Mouse (Mus musculus) layer of hippocampus, postnatal 36 days (tissue): ENCODE measurements at regions not wholly inside any gene's neighbourhood (a gene's known extent, or its start where the extent isn't known, plus 50 kb on each side); places are given as distances from the start of the nearest gene placed in this dataset.

ENCODE experiments used
- DNase-seq, 2 experiments: peaks; one replicate each; pipeline ENCODE4 v3.0.0; 2022

GRCm38 (mm10) chr2:170218230-170219044, 70.5 kb upstream of the Zfp217 start:
- peak; percentile 41 to 49 for DNase-seq

- no peak for DNase-seq
Observed at GRCm38 (mm10) chr2:170216311-170216710, 68.4 kb upstream of the Zfp217 start.

GRCm38 (mm10) chr2:170209121-170209520, 61.2 kb upstream of the Zfp217 start:
- no peak for DNase-seq

- DNase-seq, result no peak
Observed at GRCm38 (mm10) chr2:170207878-170208277, 60.0 kb upstream of the Zfp217 start.

GRCm38 (mm10) chr2:170207395-170207794, 59.5 kb upstream of the Zfp217 start:
- DNase-seq, result no peak

GRCm38 (mm10) chr2:170206870-170207269, 59.0 kb upstream of the Zfp217 start:
- no peak for DNase-seq

- DNase-seq, result no peak
Observed at GRCm38 (mm10) chr2:170206442-170206754, 58.5 kb upstream of the Zfp217 start.

- no peak for DNase-seq
Observed at GRCm38 (mm10) chr2:170205591-170206441, 57.9 kb upstream of the Zfp217 start.

GRCm38 (mm10) chr2:170204768-170205514, 57.0 kb upstream of the Zfp217 start:
- no peak for DNase-seq

- no peak for DNase-seq
Observed at GRCm38 (mm10) chr2:170203496-170203895, 55.6 kb upstream of the Zfp217 start.

GRCm38 (mm10) chr2:170201816-170202371, 54.0 kb upstream of the Zfp217 start:
- no peak for DNase-seq
